Mouse (Mus musculus): ENCODE data around the gene a. TPM values are rescaled to one million over a fixed set of nuclear protein-coding genes. Genes with fewer than 3 reads are reported as not detected.

a gene
- polyA plus RNA-seq, 1 experiment from 2014 or later = 1.7 TPM

- 92% methylated on average over 5 of the region's 5 CpGs for WGBS
- no peak overlapping the region for H3K4me2 ChIP-seq
- no peaks in the 10 kb centered on the region for H3K9me3 ChIP-seq
- H3K36me3 ChIP-seq (replicated peaks) = no peaks in the 10 kb centered on the region
- H3K4me1 ChIP-seq = no peaks in the 10 kb centered on the region
- H3K27ac ChIP-seq = no peak overlapping the region
- no peak for ATAC-seq (ENCODE audit: low FRiP score)
- H3K27me3 ChIP-seq = no peaks in the 10 kb centered on the region
- H3K9ac ChIP-seq = no peak overlapping the region
- no peak overlapping the region for H3K4me3 ChIP-seq (replicated peaks)
Measured at GRCm38 (mm10) chr2:155084546-155084945, 293.3 kb downstream of the a start.

DNA sequence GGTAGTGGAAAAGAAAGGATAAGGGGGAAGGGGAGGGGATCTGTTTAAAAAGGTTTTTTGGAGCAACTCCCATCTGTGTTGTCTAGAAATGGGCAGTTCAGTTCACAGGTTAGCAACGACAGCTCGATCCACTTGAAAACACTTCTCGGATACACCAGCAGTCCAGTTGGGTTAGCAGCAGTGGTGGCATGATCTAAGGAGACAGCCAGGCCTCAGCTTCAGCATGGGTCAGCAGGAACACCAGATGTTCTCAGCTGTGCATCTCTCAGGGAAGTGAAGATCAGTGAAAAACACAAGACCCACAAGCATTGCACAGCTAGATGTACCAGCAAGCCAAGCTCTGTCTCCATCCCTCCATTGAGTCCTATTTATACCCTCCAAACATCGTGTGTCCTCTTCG, 295.1 kb downstream of the a start:
- H3K9me3 ChIP-seq = no peaks in the 10 kb centered on the region
- no peak for ATAC-seq (ENCODE audit: low FRiP score)
- 89% methylated on average over 5 of the region's 5 CpGs for WGBS
- no peaks in the 10 kb centered on the region for H3K27me3 ChIP-seq
- no peak overlapping the region for H3K4me2 ChIP-seq
- H3K36me3 ChIP-seq (replicated peaks) = no peaks in the 10 kb centered on the region
- no peak overlapping the region for H3K4me3 ChIP-seq (replicated peaks)
- no peaks in the 10 kb centered on the region for H3K4me1 ChIP-seq
- H3K27ac ChIP-seq = no peak overlapping the region
- H3K9ac ChIP-seq = no peak overlapping the region

GRCm38 (mm10) chr2:155088264-155088663, 297.1 kb downstream of the a start:
- no peak overlapping the region for H3K4me2 ChIP-seq
- no peak overlapping the region for H3K9ac ChIP-seq
- H3K4me1 ChIP-seq = no peaks in the 10 kb centered on the region
- no peaks in the 10 kb centered on the region for H3K27me3 ChIP-seq
- H3K9me3 ChIP-seq = no peaks in the 10 kb centered on the region
- H3K27ac ChIP-seq = no peak overlapping the region
- no peak overlapping the region for H3K4me3 ChIP-seq (replicated peaks)
- ATAC-seq (ENCODE audit: low FRiP score) = no peak
- no peaks in the 10 kb centered on the region for H3K36me3 ChIP-seq (replicated peaks)
- 90% methylated on average over 6 of the region's 6 CpGs for WGBS

DNA sequence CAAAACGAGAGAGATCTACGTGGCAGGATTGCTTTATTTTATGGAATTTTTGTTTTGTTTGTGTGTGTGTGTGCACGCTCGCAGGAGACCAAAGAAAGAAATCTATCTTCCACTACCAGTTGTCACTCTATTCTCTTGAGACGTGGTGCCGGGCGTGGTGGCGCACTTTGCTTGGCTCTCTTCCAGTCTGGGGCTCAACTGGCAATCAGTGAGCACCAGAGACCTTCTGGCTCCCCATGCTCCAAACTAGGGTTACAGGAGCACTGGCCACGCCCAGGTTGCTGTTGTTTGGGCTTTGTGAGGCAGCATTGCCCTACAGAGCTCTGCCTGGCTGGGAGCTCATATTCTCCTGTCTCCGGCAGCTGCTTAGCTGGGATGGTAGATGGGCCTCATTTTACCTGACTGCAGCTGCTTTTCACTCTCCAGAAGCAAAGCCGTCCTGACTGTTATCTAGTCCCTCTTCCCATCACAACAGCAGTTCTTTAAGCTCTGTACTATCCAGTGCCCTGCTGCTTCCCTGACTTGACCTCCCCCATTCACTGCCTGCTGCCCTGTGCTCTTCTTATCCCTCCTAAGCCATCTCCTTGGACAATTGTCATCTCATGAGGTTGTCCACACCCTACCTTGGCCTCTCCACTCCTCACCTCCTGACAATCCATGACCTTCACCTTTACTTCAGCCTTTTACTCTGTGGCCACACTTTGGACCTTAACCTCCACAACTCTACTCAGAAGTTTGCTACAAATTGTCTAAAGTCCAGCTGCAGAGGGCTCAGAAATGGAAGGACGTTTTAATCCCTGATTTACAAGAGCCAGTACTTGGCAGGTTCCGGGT, 299.9 kb downstream of the a start:
- Histone ChIP-seq H3K4me3 (replicated peaks) (no peak overlapping the region), H3K4me2 (no peak overlapping the region), H3K36me3 (replicated peaks) (no peaks in the 10 kb centered on the region), H3K9ac (no peak overlapping the region), H3K4me1 (no peaks in the 10 kb centered on the region), H3K27me3 (no peaks in the 10 kb centered on the region), H3K9me3 (no peaks in the 10 kb centered on the region), H3K27ac (no peak overlapping the region)
- WGBS = 70% methylated on average over 13 of the region's 13 CpGs
- ATAC-seq (ENCODE audit: low FRiP score) = no peak

GRCm38 (mm10) chr2:155091743-155092075, 300.5 kb downstream of the a start:
- H3K4me2 ChIP-seq = no peak overlapping the region
- 81% methylated on average over 3 of the region's 3 CpGs for WGBS
- H3K9ac ChIP-seq = no peak overlapping the region
- H3K36me3 ChIP-seq (replicated peaks) = no peaks in the 10 kb centered on the region
- H3K27ac ChIP-seq = no peak overlapping the region
- no peak overlapping the region for H3K4me3 ChIP-seq (replicated peaks)
- no peaks in the 10 kb centered on the region for H3K27me3 ChIP-seq
- no peaks in the 10 kb centered on the region for H3K9me3 ChIP-seq
- no peak for ATAC-seq (ENCODE audit: low FRiP score)
- H3K4me1 ChIP-seq = no peaks in the 10 kb centered on the region

GRCm38 (mm10) chr2:155093418-155093817, 302.2 kb downstream of the a start:
- Histone ChIP-seq H3K9ac (no peak overlapping the region), H3K4me1 (no peaks in the 10 kb centered on the region), H3K27me3 (no peaks in the 10 kb centered on the region), H3K9me3 (no peaks in the 10 kb centered on the region), H3K4me2 (no peak overlapping the region), H3K27ac (no peak overlapping the region), H3K4me3 (replicated peaks) (no peak overlapping the region), H3K36me3 (replicated peaks) (no peaks in the 10 kb centered on the region)
- ATAC-seq (ENCODE audit: low FRiP score) = no peak
- 63% methylated on average over 4 of the region's 4 CpGs for WGBS

- 91% methylated on average over 9 of the region's 9 CpGs for WGBS
- Histone ChIP-seq H3K27ac (no peak overlapping the region), H3K4me2 (no peak overlapping the region), H3K36me3 (replicated peaks) (no peaks in the 10 kb centered on the region), H3K4me3 (replicated peaks) (no peak overlapping the region), H3K9ac (no peak overlapping the region), H3K9me3 (no peaks in the 10 kb centered on the region), H3K4me1 (no peaks in the 10 kb centered on the region), H3K27me3 (no peaks in the 10 kb centered on the region)
- ATAC-seq (ENCODE audit: low FRiP score) = no peak
Measured at GRCm38 (mm10) chr2:155098720-155099380, 307.6 kb downstream of the a start.

- Histone ChIP-seq H3K4me1 (no peaks in the 10 kb centered on the region), H3K36me3 (replicated peaks) (no peaks in the 10 kb centered on the region), H3K4me2 (no peak overlapping the region), H3K4me3 (replicated peaks) (no peak overlapping the region), H3K9ac (no peak overlapping the region), H3K9me3 (no peaks in the 10 kb centered on the region), H3K27ac (no peak overlapping the region), H3K27me3 (no peaks in the 10 kb centered on the region)
- WGBS = 64% methylated on average over 7 of the region's 7 CpGs
- ATAC-seq (ENCODE audit: low FRiP score) = no peak
Measured at GRCm38 (mm10) chr2:155099421-155099820, 308.2 kb downstream of the a start.

DNA sequence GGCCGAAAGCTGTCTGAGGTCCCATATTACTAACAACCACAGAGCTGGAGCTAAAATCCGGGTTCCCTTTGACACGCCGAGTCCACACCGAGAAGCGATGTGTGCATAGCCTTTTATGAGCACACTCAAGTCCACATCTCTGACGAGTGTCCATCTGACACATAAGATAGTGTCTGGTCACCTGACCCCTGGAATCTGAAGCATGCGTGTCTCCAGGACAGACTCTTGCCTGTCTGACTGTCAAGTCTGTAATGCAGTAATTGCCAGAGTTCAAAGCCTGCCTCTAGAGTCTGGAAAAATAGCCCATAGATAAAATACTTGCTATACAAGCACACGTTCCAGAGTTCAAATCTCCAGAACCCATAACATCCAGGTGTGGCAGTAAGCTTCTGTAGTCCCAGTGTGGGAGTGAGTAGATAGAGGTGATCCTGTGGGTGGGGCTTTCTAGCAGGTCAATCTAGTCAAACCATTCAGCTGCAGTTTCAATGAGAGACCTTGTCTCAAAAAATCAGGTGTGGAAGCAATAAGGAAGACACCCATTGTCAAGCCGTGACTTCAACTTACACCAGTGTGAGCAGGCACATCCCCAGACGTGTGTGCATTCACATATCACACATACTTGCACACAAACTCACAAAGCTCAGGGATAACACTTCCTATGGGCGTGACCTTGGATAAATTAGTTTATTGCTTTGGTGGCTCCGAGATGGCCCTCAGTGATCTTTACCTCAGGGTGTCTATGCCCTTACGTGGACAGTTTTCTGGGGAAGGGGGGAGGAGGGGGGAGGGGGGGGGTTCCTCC, 309.0 kb downstream of the a start:
- Histone ChIP-seq H3K27ac (no peak overlapping the region), H3K9me3 (no peaks in the 10 kb centered on the region), H3K27me3 (no peaks in the 10 kb centered on the region), H3K36me3 (replicated peaks) (no peaks in the 10 kb centered on the region), H3K4me2 (no peak overlapping the region), H3K9ac (no peak overlapping the region), H3K4me3 (replicated peaks) (no peak overlapping the region), H3K4me1 (no peaks in the 10 kb centered on the region)
- ATAC-seq (ENCODE audit: low FRiP score) = no peak
- WGBS = 88% methylated on average over 14 of the region's 14 CpGs

Other genes starting within 250 kb of the a start
- gene 1700003F12Rik, start 244.3 kb upstream of the a start, polyA plus RNA-seq (2016; fragmentation: Nextera tagmentation; extraction: Ambion mirVana) = 2.3 and 2.5 TPM in 2 replicates
- 0.66 and 0.86 TPM in 2 replicates for gene Actl10, start 239.6 kb upstream of the a start, polyA plus RNA-seq (2016; fragmentation: Nextera tagmentation; extraction: Ambion mirVana)
- gene Necab3, start 232.5 kb upstream of the a start, polyA plus RNA-seq (2016; fragmentation: Nextera tagmentation; extraction: Ambion mirVana) = 8.7 and 11.0 TPM in 2 replicates
- 29.8 and 33.3 TPM in 2 replicates for gene E2f1, start 221.5 kb upstream of the a start, polyA plus RNA-seq (2016; fragmentation: Nextera tagmentation; extraction: Ambion mirVana)
- 10.4 and 11.2 TPM in 2 replicates for gene Pxmp4, start 187.7 kb upstream of the a start, polyA plus RNA-seq (2016; fragmentation: Nextera tagmentation; extraction: Ambion mirVana)
- 1.2 and 1.4 TPM in 2 replicates for gene Zfp341, start 178.1 kb upstream of the a start, polyA plus RNA-seq (2016; fragmentation: Nextera tagmentation; extraction: Ambion mirVana)
- gene 4930519P11Rik, start 178.0 kb upstream of the a start, polyA plus RNA-seq (2016; fragmentation: Nextera tagmentation; extraction: Ambion mirVana) = not detected in 2 replicates
- 20.9 and 21.8 TPM in 2 replicates for gene Chmp4b, start 139.7 kb upstream of the a start, polyA plus RNA-seq (2016; fragmentation: Nextera tagmentation; extraction: Ambion mirVana)
- not detected in 2 replicates for gene Gm14214, start 21.4 kb upstream of the a start, polyA plus RNA-seq (2016; fragmentation: Nextera tagmentation; extraction: Ambion mirVana)
- 35.1 and 45.9 TPM in 2 replicates for gene Raly, start 306 bp upstream of the a start, polyA plus RNA-seq (2016; fragmentation: Nextera tagmentation; extraction: Ambion mirVana)
- 113 TPM in 2 replicates for gene Eif2s2, start 101.5 kb downstream of the a start, polyA plus RNA-seq (2016; fragmentation: Nextera tagmentation; extraction: Ambion mirVana)
- 0.50 and 0.77 TPM in 2 replicates for gene Gm14226, start 226.9 kb downstream of the a start, polyA plus RNA-seq (2016; fragmentation: Nextera tagmentation; extraction: Ambion mirVana)